Mouse (Mus musculus) bone marrow, adult 2 months (tissue): ENCODE results near the gene Mrpl24. TPM values are rescaled to one million over a fixed set of nuclear protein-coding genes. Genes with fewer than 3 reads are reported as not detected.
A peak's percentile ranks its signal among the peaks of the same experiment; 100 is the strongest.

Source experiments
- H3K27ac ChIP-seq: fragments of 200-500 bp; 2 replicates; pipeline ENCODE4 v1.5.1; 2012; ENCODE audit warnings: low read depth, mild to moderate bottlenecking, control low read depth, inconsistent platforms, low read length; ENCODE audit not compliant: control insufficient read depth, poor library complexity, insufficient read depth
- H3K4me1 ChIP-seq: fragments of 200-500 bp; 2 replicates; pipeline ENCODE4 v1.6.1; 2011; ENCODE audit warnings: low read length; ENCODE audit not compliant: control insufficient read depth, insufficient read depth
- H3K4me3 ChIP-seq: fragments of 200-500 bp; replicated peaks from 2 replicates; pipeline ENCODE3; 2011; ENCODE audit warnings: mild to moderate bottlenecking, low read depth, low read length, control low read depth; ENCODE audit not compliant: control insufficient read depth
- CTCF ChIP-seq: fragments of 200-500 bp; IDR thresholded peaks from 2 replicates; pipeline ENCODE4 v1.5.1; 2011; ENCODE audit warnings: low read length, control low read depth; ENCODE audit not compliant: control insufficient read depth, insufficient read depth
- POLR2A ChIP-seq: fragments of 200-500 bp; IDR thresholded peaks from 2 replicates; pipeline ENCODE4 v1.6.1; 2011; ENCODE audit warnings: low read depth, mild to moderate bottlenecking, control low read depth, low read length, borderline replicate concordance; ENCODE audit not compliant: control insufficient read depth
- WGBS: fragments of 180-500 bp; shearing (Covaris S2); methylation state at CpG from one replicate; pipeline ENCODE4 v1.1.7; 2018; 5-methylcytosine and 5-hydroxymethylcytosine counted together
- polyA plus RNA-seq: library from polyadenylated mRNA; stranded (reverse); fragments of >200 nt; gene quantifications from 2 replicates; pipeline ENCODE4 v1.2.4, GENCODE M21; 2011; ENCODE audit warnings: low replicate concordance; ENCODE audit not compliant: missing spikeins, insufficient read depth, insufficient read length

Mrpl24 gene
- polyA plus RNA-seq, 1 experiment: 217 TPM

DNA sequence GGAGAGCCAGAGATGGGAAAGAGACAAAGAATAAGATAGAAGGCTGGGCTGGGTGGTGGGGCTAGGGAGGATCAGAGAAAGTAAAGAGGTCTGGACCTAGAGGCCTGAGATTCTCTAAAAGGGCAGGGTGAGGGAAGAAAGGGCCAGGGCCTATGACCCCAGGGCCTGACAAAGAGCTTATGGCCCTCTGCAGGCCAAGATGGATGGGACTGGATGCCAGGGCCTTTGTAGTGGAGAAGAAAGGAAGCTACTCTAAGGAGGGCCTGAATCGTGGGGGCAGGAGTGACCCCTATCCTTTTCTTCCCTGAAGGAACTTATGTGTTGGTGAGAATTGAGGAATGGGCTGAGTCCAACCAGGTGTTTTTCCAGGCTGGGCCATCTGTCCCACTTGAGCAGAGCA is 38.8 kb downstream of the Mrpl24 start:
- no peak overlapping the region for H3K4me3 ChIP-seq
- no peak overlapping the region for H3K27ac ChIP-seq
- WGBS: 71% methylated on average over 1 of the region's 1 CpGs
- no peak for TF ChIP-seq CTCF
- TF ChIP-seq POLR2A: no peak
- H3K4me1 ChIP-seq: no peaks in the 10 kb centered on the region

- Histone ChIP-seq H3K27ac (no peak overlapping the region), H3K4me1 (no peaks in the 10 kb centered on the region), H3K4me3 (no peak overlapping the region)
- WGBS: 42% methylated on average over 4 of the region's 4 CpGs
- no peak for TF ChIP-seq POLR2A
Observed at GRCm38 (mm10) chr3:87958476-87958875, 39.2 kb downstream of the Mrpl24 start.

DNA sequence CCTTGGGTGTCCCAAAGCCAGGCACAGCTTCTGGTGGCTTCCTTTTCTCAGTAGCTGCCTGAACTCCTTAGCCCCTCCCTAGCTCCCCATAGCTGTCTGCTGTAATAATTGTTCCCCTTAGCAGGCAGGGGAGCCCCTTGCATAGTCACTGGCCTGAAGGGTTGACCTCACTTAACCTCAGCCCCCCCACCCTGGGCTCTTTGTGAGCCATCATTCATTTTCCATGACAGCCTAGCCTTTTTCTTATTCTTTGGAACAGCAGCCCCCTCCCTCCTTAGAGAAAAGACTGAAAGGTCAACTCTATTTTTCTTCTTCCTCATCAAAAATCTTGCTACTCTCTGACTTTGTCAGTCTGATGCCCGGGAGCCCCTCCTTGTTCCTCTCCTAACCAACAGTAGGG is 39.7 kb downstream of the Mrpl24 start:
- no peaks in the 10 kb centered on the region for H3K4me1 ChIP-seq
- 12% methylated on average over 1 of the region's 1 CpGs for WGBS
- H3K27ac ChIP-seq: no peak overlapping the region
- TF ChIP-seq POLR2A (no peak), CTCF (no peak)
- H3K4me3 ChIP-seq: no peak overlapping the region

- H3K27ac ChIP-seq: no peak overlapping the region
- H3K4me3 ChIP-seq: no peak overlapping the region
- H3K4me1 ChIP-seq: no peaks in the 10 kb centered on the region
- TF ChIP-seq CTCF: no peak
- 64% methylated on average over 7 of the region's 7 CpGs for WGBS
Observed at GRCm38 (mm10) chr3:87959371-87959770, 40.1 kb downstream of the Mrpl24 start.

DNA sequence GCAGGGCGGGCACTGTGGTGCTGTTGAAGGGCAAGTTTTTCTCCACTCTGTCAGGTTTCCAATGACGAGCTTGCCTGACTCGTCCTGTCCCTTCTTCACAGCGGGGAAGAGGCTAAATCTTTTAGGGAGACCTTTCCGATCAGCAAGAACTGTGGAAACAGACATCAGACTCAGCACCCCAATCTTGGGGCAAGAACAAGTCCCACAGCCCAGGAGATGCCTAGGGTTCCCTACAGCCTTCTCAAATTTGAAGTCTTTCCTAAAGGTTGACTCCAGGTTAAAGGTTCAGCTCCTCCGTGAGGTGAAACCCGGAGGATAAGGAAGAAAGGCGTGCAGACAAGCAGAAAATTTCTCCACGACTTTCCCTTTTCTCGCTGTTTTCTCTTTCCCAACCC is 40.9 kb downstream of the Mrpl24 start:
- no peak overlapping the region for H3K4me3 ChIP-seq
- 38% methylated on average over 10 of the region's 10 CpGs for WGBS
- TF ChIP-seq POLR2A (no peak), CTCF (no peak)

GRCm38 (mm10) chr3:87960586-87961191 is 41.4 kb downstream of the Mrpl24 start:
- TF ChIP-seq POLR2A (no peak), CTCF (peak; percentile 76)
- Histone ChIP-seq H3K27ac (no peak overlapping the region), H3K4me3 (no peak overlapping the region), H3K4me1 (no peaks in the 10 kb centered on the region)
- WGBS: under 1% methylated on average over 27 of the region's 27 CpGs

More for the DNA sequence above, 40.9 kb downstream of the Mrpl24 start:
- Histone ChIP-seq H3K27ac (no peak overlapping the region), H3K4me1 (no peaks in the 10 kb centered on the region)

DNA sequence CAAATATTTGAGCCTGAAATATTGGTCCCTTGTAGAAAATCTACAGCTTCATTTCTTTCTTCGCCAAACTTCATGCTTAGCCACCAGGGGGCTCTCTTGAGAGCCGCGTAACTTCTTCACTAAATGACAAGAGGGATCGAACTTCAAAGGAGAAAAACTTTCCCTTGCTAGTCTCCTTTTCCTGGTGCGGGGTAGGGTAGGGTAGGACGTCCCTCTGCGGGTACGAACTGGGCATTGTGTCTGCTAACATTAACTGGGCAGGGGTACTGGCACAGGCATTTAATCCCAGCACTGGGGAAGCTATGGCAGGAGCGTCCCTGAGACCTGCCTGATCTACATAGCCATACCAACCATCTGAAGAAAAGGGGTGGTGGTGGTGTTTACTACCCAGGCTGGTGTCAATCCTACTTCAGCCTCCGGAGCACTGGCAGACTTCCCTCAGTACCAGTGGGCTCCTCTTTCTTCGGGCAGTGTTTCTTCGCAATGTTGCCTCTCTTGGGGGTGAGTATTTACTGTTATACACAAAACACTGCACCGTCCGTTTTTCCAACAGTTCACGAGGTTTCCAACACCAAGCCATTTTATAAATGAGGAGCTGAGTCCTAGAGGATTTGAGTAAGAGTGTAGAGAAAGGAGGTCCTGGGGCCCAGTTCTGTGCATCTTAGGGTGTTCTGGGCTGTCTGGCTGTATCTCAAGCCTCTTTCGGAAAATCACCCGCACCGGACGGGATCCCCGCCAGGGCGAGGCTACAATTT is 51.1 kb downstream of the Mrpl24 start:
- H3K4me3 ChIP-seq: no peak overlapping the region
- 5% methylated on average over 21 of the region's 21 CpGs for WGBS
- no peak overlapping the region for H3K27ac ChIP-seq
- no peaks in the 10 kb centered on the region for H3K4me1 ChIP-seq
- TF ChIP-seq CTCF: 0 out of 2 replicates have a peak, but pooled peaks have one; percentile 11
- TF ChIP-seq POLR2A: no peak

GRCm38 (mm10) chr3:87970939-87971488 is 51.7 kb downstream of the Mrpl24 start, which contains the start of gene Nes:
Gene Nes, plus strand, starts transcription at chr3:87971078.
- Histone ChIP-seq H3K27ac (no peak within 1 kb of the TSS; the same call in 1 of the 2 replicates), H3K4me1 (no peaks in the 10 kb centered on the region), H3K4me3 (no peak within 1 kb of the TSS)
- WGBS: 2% methylated on average over 44 of the region's 44 CpGs
- TF ChIP-seq CTCF: no peak
- no peak for TF ChIP-seq POLR2A
